Mouse (Mus musculus) urinary bladder, postnatal 25 days (tissue): ENCODE results near the gene Gm20425.
A peak's percentile ranks its signal among the peaks of the same experiment; 100 is the strongest.

Experiments used
- DNase-seq: peaks from one replicate; pipeline ENCODE4 v3.0.0; 2022; ENCODE audit warnings: low spot score

Gene Gm20425

GRCm38 (mm10) chr9:103230151-103230951 is at the start of gene Gm20425, which contains the start of gene Trf:
Gene Gm20425 (minus strand): TSS chr9:103230307.
Gene Trf (minus strand): TSS chr9:103230444.
- peak; percentile 40 for DNase-seq

GRCm38 (mm10) chr9:103276876-103277275 is 46.8 kb upstream of the Gm20425 start:
- DNase-seq: no peak

GRCm38 (mm10) chr9:103275676-103276075 is 45.6 kb upstream of the Gm20425 start:
- DNase-seq: no peak

GRCm38 (mm10) chr9:103274819-103275218 is 44.7 kb upstream of the Gm20425 start:
- DNase-seq: no peak

- DNase-seq: no peak
Measured at GRCm38 (mm10) chr9:103271104-103271503, 41.0 kb upstream of the Gm20425 start.

GRCm38 (mm10) chr9:103265778-103266177 is 35.7 kb upstream of the Gm20425 start:
- no peak for DNase-seq

GRCm38 (mm10) chr9:103252906-103253305 is 22.8 kb upstream of the Gm20425 start:
- no peak for DNase-seq

- DNase-seq: no peak
Measured at GRCm38 (mm10) chr9:103248618-103249017, 18.5 kb upstream of the Gm20425 start.

GRCm38 (mm10) chr9:103246526-103247168 is 16.5 kb upstream of the Gm20425 start:
- DNase-seq: no peak

- no peak for DNase-seq
Measured at GRCm38 (mm10) chr9:103243640-103244039, 13.5 kb upstream of the Gm20425 start.

- no peak for DNase-seq
Measured at GRCm38 (mm10) chr9:103241206-103241605, 11.1 kb upstream of the Gm20425 start.

GRCm38 (mm10) chr9:103239471-103239870 is 9.4 kb upstream of the Gm20425 start:
- DNase-seq: no peak

- no peak for DNase-seq
Measured at GRCm38 (mm10) chr9:103234565-103235165, 4.6 kb upstream of the Gm20425 start.

- DNase-seq: no peak
Measured at GRCm38 (mm10) chr9:103234059-103234458, 4.0 kb upstream of the Gm20425 start.

- DNase-seq: no peak
Measured at GRCm38 (mm10) chr9:103233006-103233395, 2.9 kb upstream of the Gm20425 start.

GRCm38 (mm10) chr9:103232232-103233005 is 2.3 kb upstream of the Gm20425 start:
- no peak for DNase-seq

- no peak for DNase-seq
Measured at GRCm38 (mm10) chr9:103229037-103229867, 855 bp downstream of the Gm20425 start.

GRCm38 (mm10) chr9:103228370-103229003 is 1.6 kb downstream of the Gm20425 start:
- no peak for DNase-seq

GRCm38 (mm10) chr9:103227760-103228159 is 2.3 kb downstream of the Gm20425 start:
- DNase-seq: no peak

GRCm38 (mm10) chr9:103226806-103227205 is 3.3 kb downstream of the Gm20425 start:
- DNase-seq: no peak

- no peak for DNase-seq
Measured at GRCm38 (mm10) chr9:103225464-103225863, 4.6 kb downstream of the Gm20425 start.
